Mouse (Mus musculus) telencephalon, adult 2 months (tissue): Measurements from ENCODE around the gene Mfsd14a.

Experiments used
- DNase-seq: peaks from one replicate; pipeline ENCODE4 v3.0.0-alpha.2; 2011; ENCODE audit warnings: low read depth, low spot score

The Mfsd14a gene

DNA sequence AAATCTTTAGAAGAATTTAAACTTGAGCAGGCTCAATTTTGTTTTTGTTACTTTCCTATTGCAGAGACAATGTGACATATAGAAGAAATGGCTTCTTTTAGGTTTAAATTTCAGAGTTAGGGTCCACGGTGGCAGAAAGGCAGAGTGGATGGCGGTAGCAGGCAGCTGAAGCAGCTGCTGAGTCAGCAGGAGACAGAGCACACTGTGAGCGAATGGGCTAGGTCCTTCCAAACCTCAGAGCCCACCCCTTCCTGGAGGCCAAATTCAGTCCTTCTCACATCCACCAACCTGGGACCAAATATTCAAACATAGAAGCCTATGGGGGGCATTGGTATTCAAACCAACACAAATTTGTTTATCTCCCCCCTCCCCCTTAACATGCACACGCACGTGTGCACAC, 60.7 kb downstream of the Mfsd14a start:
- DNase-seq: no peak

DNA sequence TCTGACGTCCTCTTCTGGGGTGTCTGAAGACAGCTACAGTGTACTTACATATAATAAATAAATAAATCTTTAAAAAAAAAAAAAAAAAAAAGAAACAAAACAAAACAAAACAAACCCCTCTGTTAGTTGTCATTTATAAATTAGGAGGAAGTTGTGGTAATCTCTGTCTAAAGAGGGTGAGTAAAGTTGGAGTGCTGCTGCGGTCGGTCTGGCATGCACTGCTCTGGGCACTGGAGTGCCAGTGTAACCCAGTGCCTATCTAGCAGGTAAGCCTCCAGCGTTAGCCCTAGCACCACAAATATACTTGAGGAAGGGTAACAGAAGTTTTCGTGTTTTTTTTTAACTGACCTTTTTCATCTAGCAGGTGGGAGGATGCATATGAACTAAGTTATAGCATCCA, 61.5 kb downstream of the Mfsd14a start:
- no peak for DNase-seq

DNA sequence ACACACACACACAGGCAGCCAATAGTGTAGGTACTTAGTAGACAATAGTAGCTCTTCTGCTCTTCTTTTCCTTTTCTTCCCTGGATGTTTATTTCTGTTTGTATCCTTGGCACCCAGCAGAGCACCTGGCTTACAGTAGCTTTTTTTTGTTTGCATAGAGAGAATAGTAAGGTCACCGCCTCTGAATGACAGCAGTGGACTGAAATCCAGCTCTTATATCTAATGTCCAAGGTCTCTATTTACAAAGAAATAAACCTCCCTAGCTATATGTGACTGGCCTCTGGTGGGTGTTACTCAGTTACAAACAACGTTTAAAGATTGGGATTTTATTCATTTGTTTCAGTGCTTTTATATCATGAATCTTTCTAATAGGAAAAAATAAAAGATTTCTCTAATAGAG, 62.8 kb downstream of the Mfsd14a start:
- no peak for DNase-seq

DNA sequence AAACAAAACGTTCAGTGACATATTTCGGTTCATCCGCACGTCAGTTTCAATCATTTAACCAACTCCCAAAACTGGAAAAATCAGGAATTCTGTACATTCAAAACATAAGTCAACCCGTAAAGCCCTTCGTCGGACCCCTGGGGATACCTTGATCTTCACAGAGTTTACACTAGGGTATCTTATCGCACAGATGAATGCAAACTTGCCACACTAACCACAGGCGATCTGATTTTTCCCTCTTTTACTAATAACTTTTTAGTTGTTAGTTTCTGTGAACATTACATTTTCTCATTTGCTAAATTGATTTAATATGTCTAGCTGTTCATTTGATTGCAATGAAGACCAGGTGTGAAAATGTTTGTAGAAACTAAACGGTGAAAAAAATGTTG, 66.9 kb downstream of the Mfsd14a start:
- DNase-seq: no peak

DNA sequence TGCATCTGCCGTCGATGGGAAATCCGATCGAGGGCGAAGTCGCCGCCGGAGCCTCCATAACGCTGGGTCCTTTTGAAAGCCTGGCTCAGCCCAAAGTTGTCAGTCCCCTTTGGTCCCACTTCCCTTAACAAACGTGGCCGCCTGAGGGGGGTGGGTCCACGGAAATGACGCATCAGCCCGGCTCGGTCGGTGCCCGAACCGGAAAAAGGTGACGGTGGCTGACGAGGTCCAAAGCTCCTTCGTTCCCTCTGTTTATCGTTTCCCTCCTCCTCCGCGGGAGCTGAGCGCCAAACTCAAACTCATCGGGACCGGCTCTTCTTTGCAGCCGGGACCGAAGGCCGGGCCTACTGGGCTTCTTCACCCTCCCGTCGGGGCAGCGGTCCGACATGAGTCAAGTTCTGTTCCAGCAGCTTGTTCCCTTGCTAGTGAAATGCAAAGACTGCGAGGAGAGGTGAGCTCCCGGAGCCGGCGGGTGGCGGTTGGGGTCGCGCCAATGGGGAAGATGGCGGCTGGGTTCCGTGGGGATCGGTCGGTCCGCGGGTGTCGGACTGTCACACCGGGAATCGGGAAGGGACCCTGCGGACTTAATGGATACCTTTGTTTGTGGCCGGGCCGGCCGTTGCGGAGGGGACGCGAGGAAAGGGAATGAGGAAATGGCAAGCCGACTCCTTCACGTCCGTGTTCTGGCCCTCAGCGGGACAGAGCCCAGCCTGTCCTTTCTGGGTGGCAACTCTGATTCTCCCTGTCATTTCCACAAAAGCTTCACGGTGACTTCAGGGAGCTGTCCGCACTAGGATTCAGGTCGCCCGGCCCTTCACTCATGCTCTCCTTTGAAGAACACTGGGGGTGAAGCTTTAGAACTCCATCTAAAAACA, 67.5 kb downstream of the Mfsd14a start, which contains the start of gene Sass6:
Sass6 (plus strand) TSS at position 255 of the 875 bp plus-strand sequence.
- peak; percentile 97 for DNase-seq

DNA sequence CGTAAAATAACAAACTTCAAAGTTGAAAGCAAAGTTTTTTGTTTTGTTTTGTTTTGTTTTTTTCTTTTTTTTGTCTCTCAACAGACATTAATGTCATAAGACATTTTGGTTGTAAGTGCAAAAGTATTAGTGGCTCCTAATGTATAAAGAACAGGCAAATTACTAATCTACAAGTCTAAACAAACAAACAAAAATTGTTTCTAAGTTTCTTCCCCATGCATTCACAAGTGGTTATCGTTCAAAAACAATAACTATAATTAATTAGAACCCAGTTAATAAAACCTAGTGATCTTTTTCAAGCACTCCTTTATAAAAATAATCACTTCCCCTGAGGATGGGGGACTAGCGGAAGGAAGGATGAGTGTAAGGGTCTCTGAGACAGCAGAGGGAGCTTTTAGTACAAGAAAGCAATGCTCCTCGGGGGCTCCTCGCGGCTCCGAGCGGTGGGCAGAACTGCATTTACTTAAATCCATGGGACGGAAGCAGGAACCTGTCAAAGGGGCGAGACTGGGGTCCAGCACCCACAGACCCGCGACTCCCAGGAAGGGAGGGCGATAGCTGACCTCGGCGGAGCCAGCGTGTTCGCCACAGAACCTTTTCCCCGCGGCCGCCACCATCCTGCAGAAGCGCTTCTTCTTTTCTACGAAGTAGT, 68.3 kb downstream of the Mfsd14a start:
- DNase-seq: no peak

DNA sequence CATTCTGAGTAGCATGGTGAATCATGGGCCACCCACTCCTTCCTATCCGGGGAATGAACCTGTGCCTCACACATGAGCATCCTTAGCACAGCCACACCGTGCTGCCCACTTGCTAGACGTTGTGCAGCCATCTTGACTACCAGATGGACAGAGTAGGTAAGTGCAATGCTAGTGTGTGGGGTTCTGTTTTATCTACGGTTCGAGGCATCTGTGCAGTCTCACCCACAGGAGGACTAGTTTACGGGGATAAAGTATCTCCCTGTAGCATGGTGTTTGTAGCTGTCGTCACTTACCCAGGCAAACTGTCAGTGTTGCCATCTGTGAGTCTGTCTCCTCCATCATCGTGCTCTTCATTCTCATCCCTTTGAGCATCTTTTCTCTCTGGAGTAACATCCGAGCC, 80.3 kb downstream of the Mfsd14a start:
- DNase-seq: peak; percentile 62
